9 mouse cellular contexts compared by ENCODE assay signal in the genomic region with DNA sequence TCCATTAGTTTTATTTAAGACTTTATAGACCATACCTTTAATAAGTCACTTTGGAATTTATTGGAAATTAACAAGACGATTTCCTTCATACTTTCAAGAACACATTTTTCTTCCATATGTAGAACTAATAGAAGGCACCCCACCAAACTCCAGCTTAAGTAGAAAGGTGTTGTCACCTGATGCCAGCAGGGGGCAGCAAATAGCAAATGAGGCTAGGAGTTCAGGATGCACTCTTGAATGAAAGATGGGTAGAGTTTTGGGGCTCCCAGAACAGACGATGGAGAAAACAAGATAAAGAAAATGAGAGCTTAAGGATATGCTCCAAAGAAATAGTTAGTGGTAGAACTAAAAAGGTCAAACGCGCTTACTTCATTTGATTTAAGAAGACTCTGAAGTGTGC.
DNase-seq lines count a peak whose midpoint lies in the region; ATAC-seq and TF ChIP-seq lines count a peak whose summit lies in the region.
"Had no signal": no experiment of that assay in that cellular context is flagged by ENCODE, and none has a peak within 500 bp of the region (broad histone marks: within the 10 kb centered on the region; RNA-seq: fewer than 3 reads in every experiment).

No protein-coding gene starts in this region.

- no peaks in the 10 kb centered on the region for H3K9me3 ChIP-seq in heart, postnatal 0 days (replicated peaks; ENCODE audit: control insufficient read depth, low read length)
- H3K9me3 ChIP-seq: liver, embryonic 15.5 days had no signal

- peak; percentile 38 for DNase-seq in heart, postnatal 0 days (ENCODE audit: low spot score)
- DNase-seq in heart, adult 11 months: no peak
- DNase-seq in B cell, adult 2 months: peak; percentile 4 to 12
- DNase-seq in adrenal gland, postnatal 14 days: peak; percentile 67
- peak; percentile 54 for DNase-seq in embryo, embryonic 11.5 days (ENCODE audit: low read depth, low spot score)
- DNase-seq in kidney, postnatal 4 days: peak; percentile 69
- peak; percentile 43 for DNase-seq in lung, postnatal 10 days
- DNase-seq in spleen, postnatal 14 days (ENCODE audit: low spot score in 2 of 2): no peak

- TF ChIP-seq CTCF in heart, postnatal 0 days (IDR thresholded peaks at IDR 0.05; ENCODE audit: low read depth): peak; percentile 67

- no peak overlapping the region for H3K9ac ChIP-seq in heart, postnatal 0 days (replicated peaks; ENCODE audit: low read depth, low read length)
- H3K9ac ChIP-seq: liver, embryonic 15.5 days had no signal

- no peak for TF ChIP-seq EP300 in heart, postnatal 0 days (IDR thresholded peaks at IDR 0.05; ENCODE audit: low read depth)

- no peak overlapping the region for H3K4me2 ChIP-seq in heart, postnatal 0 days (ENCODE audit: low read depth, low read length)
- H3K4me2 ChIP-seq: liver, embryonic 15.5 days had no signal

- peaks cover 9% of the 10 kb centered on the region for H3K4me1 ChIP-seq in heart, postnatal 0 days (ENCODE audit: control insufficient read depth, insufficient read depth)
- H3K4me1 ChIP-seq: liver, embryonic 15.5 days had no signal

- WGBS in heart, postnatal 0 days: 48% methylated on average over 4 of the region's 4 CpGs

- no peaks in the 10 kb centered on the region for H3K36me3 ChIP-seq in heart, postnatal 0 days (replicated peaks; ENCODE audit: control insufficient read depth, insufficient read depth, low read length)
- H3K36me3 ChIP-seq: liver, embryonic 15.5 days had no signal

- no peak overlapping the region for H3K27ac ChIP-seq in heart, postnatal 0 days (ENCODE audit: low read depth)
- H3K27ac ChIP-seq: liver, embryonic 15.5 days had no signal

- H3K4me3 ChIP-seq in heart, postnatal 0 days (ENCODE audit: low read depth, low read length): no peak overlapping the region
- H3K4me3 ChIP-seq: liver, embryonic 15.5 days had no signal

- ATAC-seq in heart, postnatal 0 days (ENCODE audit: insufficient read depth, low read depth): no peak

- H3K27me3 ChIP-seq in heart, postnatal 0 days (ENCODE audit: control insufficient read depth, insufficient read depth, low read length): no peaks in the 10 kb centered on the region
- H3K27me3 ChIP-seq: liver, embryonic 15.5 days had no signal

Comparison
In these comparisons a context has a peak if more than half of its experiments do, and no peak if none do; other contexts are left out.
1. DNase-seq: peak in heart, postnatal 0 days (single experiment), B cell, adult 2 months (2 of 2), adrenal gland, postnatal 14 days (single experiment), embryo, embryonic 11.5 days (single experiment), kidney, postnatal 4 days (2 of 2) and lung, postnatal 10 days (single experiment); none in heart, adult 11 months (single experiment) and spleen, postnatal 14 days (0 of 2).